Mouse (Mus musculus) right cerebral cortex, postnatal 25 days (tissue): ENCODE results near the gene Ptx3.
"Not testable (repeated sequence)": the region's sequence is repeated elsewhere in the genome, so short reads cannot be mapped to it uniquely, and the experiment has no call there.

ENCODE experiments used
- DNase-seq: peaks from one replicate; pipeline ENCODE4 v3.0.0; 2022

The Ptx3 gene

DNA sequence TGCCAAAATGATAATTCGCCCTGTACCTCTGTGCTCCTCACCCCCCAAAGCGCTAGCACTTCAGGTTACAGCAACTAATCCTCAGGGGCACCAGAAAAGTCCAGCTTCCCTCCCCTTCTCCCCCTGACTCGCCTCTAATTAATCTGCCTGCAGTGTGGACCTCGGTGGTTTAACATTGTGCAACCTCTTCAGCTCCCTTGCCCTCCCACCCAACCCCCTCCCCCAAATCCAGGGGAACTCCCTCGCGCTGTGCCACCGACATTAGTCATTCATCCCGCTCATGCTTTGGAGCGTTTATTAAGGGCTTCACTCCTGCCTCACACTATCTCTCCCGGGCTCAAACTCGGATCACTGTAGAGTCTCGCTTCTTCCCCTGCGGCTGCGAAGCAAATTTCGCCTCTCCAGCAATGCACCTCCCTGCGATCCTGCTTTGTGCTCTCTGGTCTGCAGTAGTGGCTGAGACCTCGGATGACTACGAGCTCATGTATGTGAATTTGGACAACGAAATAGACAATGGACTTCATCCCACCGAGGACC lies at the start of gene Ptx3:
Gene Ptx3 (plus strand): TSS at position 256 of the 537 bp plus-strand sequence.
- DNase-seq, result no peak

DNA sequence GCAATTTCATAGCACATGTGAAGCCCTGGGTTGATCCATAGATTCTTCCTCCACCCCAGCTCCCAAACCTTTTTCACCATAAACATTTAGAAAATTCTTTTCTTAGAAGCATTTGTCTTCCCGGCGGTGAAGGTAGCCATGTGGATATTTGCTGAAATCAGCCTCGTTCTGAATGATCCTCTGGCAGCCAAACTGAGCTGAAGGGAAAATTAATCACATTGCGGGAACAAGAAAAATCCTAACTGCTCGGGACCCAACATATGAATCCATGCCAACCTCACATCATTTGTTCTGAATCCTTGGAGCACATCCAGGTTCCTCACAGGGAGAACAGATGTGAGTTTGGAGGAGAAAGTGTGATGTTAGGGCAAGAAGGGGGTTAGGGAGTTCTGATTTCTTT lies 46.8 kb upstream of the Ptx3 start:
- peak; percentile 3 for DNase-seq

DNA sequence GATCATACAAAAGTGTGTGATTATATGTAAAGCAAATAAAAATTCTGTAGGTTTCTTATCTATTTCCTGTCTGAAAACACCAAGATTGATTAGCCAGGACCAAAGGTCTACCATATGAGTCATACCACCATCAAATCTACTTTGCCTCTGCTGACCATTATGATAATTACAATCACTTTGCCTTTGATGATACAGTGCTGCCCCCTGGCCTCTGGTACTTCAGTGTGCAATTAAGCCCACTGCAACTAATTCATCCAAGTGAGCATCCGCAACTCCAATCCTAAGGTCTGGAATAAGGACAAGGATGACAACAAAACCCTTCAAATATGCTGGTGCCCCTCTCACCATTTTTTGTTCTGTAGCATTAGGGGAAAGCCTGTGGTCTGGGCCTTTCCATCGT lies 40.1 kb upstream of the Ptx3 start:
- DNase-seq, result no peak

DNA sequence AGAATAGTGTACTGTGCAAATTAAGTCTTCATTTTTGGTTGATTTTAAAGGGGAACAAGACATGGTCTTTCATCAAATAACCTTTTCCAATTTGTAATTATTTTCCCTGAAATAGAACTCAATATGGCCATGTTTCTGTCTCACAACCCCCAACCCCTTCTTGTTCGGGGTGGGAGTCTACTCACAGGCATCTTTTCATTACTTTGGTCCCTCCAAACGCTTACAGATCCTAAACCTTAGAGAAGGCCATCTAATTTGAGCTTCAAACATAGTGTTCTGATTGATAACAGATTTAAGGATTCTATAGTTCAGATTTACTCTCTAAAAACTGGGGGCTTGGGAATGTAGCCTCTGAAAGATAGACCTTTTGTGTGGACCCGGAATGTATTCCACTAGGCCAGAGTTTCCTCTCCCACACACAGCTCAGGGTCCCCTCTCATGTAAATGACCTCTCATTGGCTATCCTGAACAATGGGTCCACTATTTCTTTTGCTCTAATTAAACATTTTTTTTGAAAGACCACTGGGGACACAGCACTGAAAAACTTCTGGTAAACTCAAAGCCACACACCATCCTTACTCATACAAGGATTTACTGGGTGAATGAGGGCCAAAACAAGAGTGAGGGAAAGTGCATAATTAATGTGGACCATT lies 25.7 kb upstream of the Ptx3 start:
- DNase-seq, result no peak

DNA sequence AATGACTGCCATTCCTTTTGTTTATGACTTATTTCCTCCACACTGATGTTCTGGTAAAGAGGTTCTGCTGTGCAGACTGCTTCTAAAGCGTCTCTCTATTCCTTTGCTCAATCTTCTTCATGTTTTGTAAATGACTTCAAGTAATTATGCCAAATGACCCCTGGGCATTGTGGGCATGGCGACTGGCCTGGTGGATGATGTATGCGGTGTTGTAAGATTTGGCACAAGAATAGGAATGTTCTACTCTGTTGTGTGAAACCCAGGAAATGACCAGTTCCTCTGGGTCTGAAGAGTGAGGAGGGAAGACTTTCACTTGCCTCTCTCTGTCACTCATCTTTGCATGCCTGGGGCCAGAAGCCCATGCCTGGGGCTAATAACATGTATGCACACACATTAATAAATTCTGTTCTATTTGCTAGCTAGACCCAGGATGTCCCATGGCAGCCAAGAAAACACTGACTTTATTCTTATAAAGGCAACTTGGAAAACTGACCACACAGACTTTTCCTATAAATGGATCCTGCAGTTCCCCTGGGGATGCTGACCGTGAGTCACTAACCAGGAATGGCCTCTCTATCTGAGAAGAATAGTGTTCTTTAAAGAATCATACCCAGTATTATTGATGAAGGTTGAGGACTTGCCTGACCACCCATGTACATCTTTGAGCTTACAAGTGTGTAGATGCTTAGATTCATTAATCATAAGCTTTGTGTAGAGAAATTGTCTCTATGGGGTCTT lies 10.7 kb upstream of the Ptx3 start:
- no peak for DNase-seq

GRCm38 (mm10) chr3:66213524-66213923 lies 6.2 kb upstream of the Ptx3 start:
- DNase-seq, result no peak

- DNase-seq, result no peak
Measured at GRCm38 (mm10) chr3:66215759-66216158, 4.0 kb upstream of the Ptx3 start.

DNA sequence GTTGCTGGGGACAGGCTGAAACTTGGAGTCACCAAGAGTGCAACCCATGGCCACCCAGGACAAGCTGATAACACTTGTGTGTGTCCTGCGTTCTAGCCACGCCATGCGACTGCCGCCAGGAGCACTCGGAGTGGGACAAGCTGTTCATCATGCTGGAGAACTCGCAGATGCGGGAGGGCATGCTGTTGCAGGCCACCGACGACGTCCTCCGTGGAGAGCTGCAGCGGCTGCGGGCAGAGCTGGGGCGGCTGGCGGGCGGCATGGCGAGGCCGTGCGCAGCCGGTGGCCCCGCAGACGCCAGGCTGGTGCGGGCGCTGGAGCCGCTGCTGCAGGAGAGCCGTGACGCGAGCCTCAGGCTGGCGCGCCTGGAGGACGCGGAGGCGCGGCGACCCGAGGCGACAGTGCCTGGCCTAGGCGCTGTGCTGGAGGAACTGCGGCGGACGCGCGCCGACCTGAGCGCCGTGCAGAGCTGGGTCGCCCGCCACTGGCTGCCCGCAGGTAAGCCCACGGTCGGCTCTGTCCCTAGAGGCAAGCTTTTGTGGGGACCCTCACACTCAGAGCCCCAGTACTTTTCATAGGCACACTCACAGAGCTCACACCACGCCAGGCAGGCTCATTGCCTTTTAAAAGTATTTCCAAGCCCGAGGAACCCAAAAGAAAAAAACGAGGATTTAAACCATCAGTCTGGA lies 988 bp downstream of the Ptx3 start:
- peak; percentile 66 for DNase-seq

DNA sequence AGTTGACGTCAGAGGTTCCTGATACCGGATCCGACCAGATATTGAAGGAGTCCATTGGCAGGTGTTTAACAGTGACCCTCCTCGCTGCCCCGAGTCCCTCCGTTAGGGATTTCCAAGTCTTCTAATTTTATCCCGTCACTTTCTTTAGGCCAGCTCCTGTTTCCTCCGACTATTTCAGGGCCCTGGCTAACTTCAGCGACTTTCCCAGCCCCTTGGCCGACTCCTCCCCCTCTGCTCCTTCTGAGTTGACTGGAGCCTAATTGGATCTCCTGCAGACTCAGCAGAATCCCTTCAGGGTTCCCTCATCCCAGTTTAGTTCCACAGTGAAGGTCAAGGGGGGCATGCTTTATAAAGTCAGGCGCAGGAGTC lies 1.5 kb downstream of the Ptx3 start:
- DNase-seq, result no peak

DNA sequence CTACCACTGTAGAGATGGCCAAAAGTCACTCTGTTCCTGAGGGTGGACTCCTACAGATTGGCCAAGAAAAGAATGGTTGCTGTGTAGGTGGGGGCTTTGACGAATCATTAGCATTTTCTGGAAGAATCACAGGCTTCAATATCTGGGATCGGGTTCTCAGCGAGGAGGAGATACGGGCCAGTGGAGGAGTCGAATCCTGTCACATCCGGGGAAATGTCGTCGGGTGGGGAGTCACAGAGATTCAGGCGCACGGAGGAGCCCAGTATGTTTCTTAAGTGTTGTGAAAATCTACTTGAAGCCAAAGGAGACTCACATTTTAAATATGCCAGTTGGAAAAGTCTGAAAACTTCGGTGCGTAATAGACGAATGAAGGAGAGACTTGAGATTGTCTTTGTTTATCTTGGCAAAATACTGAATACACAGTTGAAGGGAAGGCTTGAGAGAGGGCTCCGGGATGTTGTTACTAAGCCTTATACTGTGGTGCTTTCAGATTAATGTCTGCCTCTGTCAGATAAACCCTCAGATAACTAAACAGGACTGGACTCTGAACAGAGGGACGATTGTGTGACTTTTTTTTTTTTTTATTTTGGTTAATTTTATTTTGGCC lies 5.3 kb downstream of the Ptx3 start:
- DNase-seq, result no peak

- DNase-seq, result not testable (repeated sequence)
Measured at GRCm38 (mm10) chr3:66236234-66236871, 16.6 kb downstream of the Ptx3 start.

- no peak for DNase-seq
Measured at GRCm38 (mm10) chr3:66240476-66240875, 20.8 kb downstream of the Ptx3 start.

GRCm38 (mm10) chr3:66251842-66252241 lies 32.1 kb downstream of the Ptx3 start:
- no peak for DNase-seq

DNA sequence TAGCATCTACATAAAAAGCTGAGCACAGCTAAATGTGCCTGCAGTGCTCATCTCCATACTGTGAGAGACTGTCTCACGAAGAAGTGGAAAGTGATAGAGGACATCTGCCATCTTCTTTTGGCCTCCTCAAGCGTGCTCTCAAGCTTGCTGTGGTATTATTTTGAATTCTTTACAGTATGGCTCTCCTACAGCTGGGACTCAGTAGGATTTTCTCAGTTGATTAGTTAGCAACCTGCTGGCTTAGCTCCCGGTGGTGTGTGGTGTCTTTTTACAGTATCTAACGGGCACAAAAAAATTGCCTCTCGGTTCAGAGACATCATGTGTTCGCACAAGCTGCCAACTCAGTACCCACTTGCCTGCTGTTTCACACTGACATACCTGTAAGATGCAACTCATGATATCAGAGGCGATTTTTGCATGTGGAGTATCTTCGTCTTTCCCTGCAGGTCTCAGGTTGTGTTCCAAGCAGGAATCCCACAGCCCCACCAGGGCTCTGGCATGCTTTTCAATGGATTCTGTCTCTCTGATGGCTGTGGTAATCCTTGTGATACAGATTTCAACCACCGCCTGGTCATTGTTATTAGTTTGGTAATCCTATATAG lies 34.9 kb downstream of the Ptx3 start:
- DNase-seq, result no peak

GRCm38 (mm10) chr3:66262319-66262718 lies 42.6 kb downstream of the Ptx3 start:
- no peak for DNase-seq

- DNase-seq, result no peak
Measured at GRCm38 (mm10) chr3:66263270-66263669, 43.6 kb downstream of the Ptx3 start.
